Mouse (Mus musculus) hindbrain, embryonic 12.5 days (tissue): ENCODE data around the gene Proser2. TPM values are rescaled to one million over a fixed set of nuclear protein-coding genes. Genes with fewer than 3 reads are reported as not detected.

Source experiments
- ATAC-seq: fragments of 200-750 bp; cut with Nextera tagmentation; 2 replicates; pipeline ENCODE4 v1.8.0; 2017; ENCODE audit warnings: moderate TSS enrichment; ENCODE audit not compliant: low FRiP score
- H3K27ac ChIP-seq: fragments of 300-500 bp; sonication (generic); 2 replicates; pipeline ENCODE4 v1.5.1; 2016; ENCODE audit warnings: mild to moderate bottlenecking
- H3K27me3 ChIP-seq: fragments of 300-500 bp; sonication (generic); 2 replicates; pipeline ENCODE4 v1.6.1; 2016; ENCODE audit warnings: mild to moderate bottlenecking
- H3K36me3 ChIP-seq: fragments of 300-500 bp; sonication (generic); 2 replicates; pipeline ENCODE4 v1.6.1; 2016; ENCODE audit warnings: mild to moderate bottlenecking
- H3K4me1 ChIP-seq: fragments of 300-500 bp; sonication (generic); 2 replicates; pipeline ENCODE4 v1.6.1; 2016
- H3K4me2 ChIP-seq: fragments of 300-500 bp; sonication (generic); replicated peaks from 2 replicates; pipeline ENCODE4 v1.6.1; 2016; ENCODE audit warnings: mild to moderate bottlenecking
- H3K4me3 ChIP-seq: fragments of 300-500 bp; sonication (generic); 2 replicates; pipeline ENCODE4 v1.5.1; 2016; ENCODE audit warnings: mild to moderate bottlenecking
- H3K9ac ChIP-seq: fragments of 300-500 bp; sonication (generic); 2 replicates; pipeline ENCODE4 v1.6.1; 2016; ENCODE audit warnings: mild to moderate bottlenecking, moderate library complexity
- H3K9me3 ChIP-seq: fragments of 300-500 bp; sonication (generic); replicated peaks from 2 replicates; pipeline ENCODE4 v1.6.1; 2016; ENCODE audit warnings: mild to moderate bottlenecking
- WGBS: fragments of 180-500 bp; shearing (Covaris S2); methylation state at CpG from one replicate; pipeline ENCODE4 v1.1.7; 2016; 5-methylcytosine and 5-hydroxymethylcytosine counted together
- polyA plus RNA-seq: library from polyadenylated mRNA; unstranded; fragments of >200 nt; fragmentation: Nextera tagmentation; extraction: Ambion mirVana; gene quantifications from 2 replicates; pipeline ENCODE4 v1.2.1, GENCODE M21; 2016

Proser2 gene
- polyA plus RNA-seq, 1 experiment from 2014 or later: 6.6 TPM

DNA sequence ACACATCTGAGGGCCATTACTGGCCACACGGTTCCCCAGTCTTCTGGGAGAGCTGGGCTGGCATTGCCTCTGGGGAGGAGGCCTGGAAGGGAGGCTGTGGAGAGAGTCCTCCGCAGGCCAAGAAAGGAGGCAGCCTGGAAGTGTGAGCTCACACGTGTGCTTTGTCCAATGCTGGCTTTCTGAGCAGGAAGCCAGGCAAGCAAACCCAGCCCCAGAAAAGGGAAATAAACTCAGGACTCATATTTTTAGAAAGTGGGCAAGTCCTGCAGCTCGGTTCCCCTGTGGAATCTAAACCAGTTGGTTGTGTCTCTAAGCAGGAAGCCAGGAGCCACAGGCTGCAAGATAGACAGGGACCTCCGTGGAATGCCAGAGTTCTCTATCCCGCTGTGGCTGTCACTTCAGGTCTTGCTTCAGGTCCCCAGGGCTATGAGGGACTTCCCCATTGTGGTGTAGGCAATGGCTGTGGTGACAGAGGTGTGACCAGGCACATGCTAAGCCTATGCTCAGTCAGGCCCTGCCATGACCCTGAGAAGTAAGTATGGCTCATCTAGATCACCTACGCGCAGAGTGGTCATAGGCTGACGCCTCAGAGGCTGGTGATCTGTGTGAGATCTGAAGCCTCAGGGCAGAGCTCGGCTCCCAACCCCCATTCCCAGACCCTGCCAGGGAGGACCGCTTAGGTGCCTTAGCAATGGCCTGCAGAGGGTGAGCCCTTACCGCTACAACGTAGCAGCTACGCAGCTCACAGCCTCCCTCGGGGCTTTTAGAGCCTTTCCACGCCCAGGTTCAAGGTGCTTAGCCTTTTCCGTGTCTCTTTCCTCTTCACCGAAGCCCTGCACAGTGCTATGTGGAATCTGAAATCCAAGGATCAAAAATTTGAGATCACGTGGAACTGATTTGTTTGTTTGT, 44.1 kb downstream of the Proser2 start:
- H3K4me2 ChIP-seq: no peak overlapping the region
- H3K9me3 ChIP-seq: no peaks in the 10 kb centered on the region
- no peak overlapping the region for H3K27ac ChIP-seq
- no peaks in the 10 kb centered on the region for H3K36me3 ChIP-seq
- ATAC-seq: no peak
- H3K27me3 ChIP-seq: no peaks in the 10 kb centered on the region
- WGBS: 74% methylated on average over 19 of the region's 19 CpGs
- no peak overlapping the region for H3K9ac ChIP-seq
- no peaks in the 10 kb centered on the region for H3K4me1 ChIP-seq
- H3K4me3 ChIP-seq: no peak overlapping the region

DNA sequence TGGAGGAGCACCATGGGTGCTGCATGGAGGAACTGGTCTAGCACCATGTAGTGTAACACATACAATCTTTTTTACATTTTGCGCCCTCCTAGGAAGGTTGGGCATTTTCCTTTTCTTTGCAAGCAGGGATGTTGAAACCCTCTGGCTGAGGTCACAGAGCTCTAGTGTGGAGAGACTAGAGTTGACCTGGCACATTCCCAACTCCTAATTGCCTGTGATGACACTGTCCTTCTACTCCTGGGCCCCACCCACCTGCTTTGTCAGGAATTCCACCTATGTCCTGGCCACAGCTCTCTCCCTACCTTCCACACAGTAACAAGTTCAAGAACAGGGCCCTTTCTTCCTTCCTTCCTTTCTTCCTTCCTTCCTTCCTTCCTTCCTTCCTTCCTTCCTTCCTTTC, 46.3 kb downstream of the Proser2 start:
- H3K36me3 ChIP-seq: no peaks in the 10 kb centered on the region
- H3K4me3 ChIP-seq: no peak overlapping the region
- H3K27ac ChIP-seq: no peak overlapping the region
- no peak for ATAC-seq
- no peaks in the 10 kb centered on the region for H3K27me3 ChIP-seq
- WGBS: 91% methylated on average over 1 of the region's 1 CpGs
- no peak overlapping the region for H3K4me2 ChIP-seq
- no peaks in the 10 kb centered on the region for H3K9me3 ChIP-seq
- no peak overlapping the region for H3K9ac ChIP-seq
- H3K4me1 ChIP-seq: no peaks in the 10 kb centered on the region

DNA sequence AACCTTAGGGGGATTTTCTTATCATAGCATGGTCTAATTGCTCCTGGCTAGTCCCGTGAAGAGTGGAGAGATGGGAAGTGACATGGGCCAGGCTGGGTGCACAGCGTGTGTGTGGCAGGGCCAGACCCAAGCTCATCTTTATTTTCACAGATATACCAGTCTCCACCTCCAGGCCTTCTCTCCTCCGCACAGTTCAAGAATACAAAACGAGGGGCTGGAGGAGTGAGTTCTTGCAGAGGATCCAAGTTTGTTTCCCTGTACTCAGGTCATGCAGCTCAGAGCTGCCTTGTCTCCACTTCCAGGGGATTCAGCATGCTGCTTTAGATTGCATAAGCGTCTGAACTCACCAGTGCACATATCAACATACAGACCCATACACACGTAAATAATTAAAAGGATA, 47.4 kb downstream of the Proser2 start:
- 89% methylated on average over 6 of the region's 6 CpGs for WGBS
- no peak for ATAC-seq
- Histone ChIP-seq H3K36me3 (no peaks in the 10 kb centered on the region), H3K27me3 (no peaks in the 10 kb centered on the region), H3K27ac (no peak overlapping the region), H3K4me3 (no peak overlapping the region), H3K4me1 (no peaks in the 10 kb centered on the region), H3K4me2 (no peak overlapping the region), H3K9ac (no peak overlapping the region), H3K9me3 (no peaks in the 10 kb centered on the region)

DNA sequence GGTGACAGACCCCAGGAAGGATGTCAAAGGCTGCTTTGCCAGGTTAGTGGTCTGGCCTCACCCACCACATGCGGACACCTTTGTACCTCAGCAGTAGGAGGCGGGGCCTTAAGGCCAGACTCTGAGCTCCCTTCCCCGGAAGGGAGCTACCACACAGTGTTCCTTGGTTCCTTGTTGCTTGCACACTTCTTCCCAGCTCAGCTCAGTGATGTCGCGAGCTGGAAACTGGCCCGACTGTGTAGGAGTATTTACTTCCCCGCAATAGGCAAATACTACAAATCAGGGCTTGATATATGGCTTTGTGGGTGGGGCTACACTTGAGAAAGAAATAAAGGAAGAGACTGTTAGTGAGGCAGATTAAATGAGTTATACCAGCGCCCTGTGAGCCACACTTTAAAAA, 48.9 kb downstream of the Proser2 start:
- no peak overlapping the region for H3K27ac ChIP-seq
- no peak overlapping the region for H3K4me2 ChIP-seq
- no peaks in the 10 kb centered on the region for H3K4me1 ChIP-seq
- H3K9me3 ChIP-seq: no peaks in the 10 kb centered on the region
- WGBS: 68% methylated on average over 8 of the region's 8 CpGs
- H3K27me3 ChIP-seq: no peaks in the 10 kb centered on the region
- no peaks in the 10 kb centered on the region for H3K36me3 ChIP-seq
- H3K9ac ChIP-seq: no peak overlapping the region
- H3K4me3 ChIP-seq: no peak overlapping the region
- no peak for ATAC-seq

DNA sequence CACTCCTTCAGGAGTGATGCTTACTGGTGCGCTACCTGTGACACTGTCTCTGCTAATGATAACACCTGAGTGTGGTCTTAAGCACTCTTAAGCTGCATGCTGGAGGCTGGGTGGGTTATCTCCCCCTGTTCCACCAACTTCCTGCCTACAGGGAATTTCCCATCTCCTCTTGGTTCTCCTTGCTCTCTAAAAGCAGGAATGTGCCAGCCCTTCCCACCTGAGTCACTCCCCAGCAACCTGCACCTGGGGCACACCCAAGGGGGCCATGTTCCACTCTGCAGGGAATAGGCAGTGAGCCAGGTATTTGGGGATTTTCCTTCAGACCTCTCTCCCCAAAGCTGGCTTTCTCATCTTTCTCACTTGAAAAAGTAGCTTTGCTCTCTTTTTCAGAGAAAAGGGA, 50.0 kb downstream of the Proser2 start:
- no peak overlapping the region for H3K9ac ChIP-seq
- 100% methylated on average over 1 of the region's 1 CpGs for WGBS
- no peaks in the 10 kb centered on the region for H3K27me3 ChIP-seq
- H3K4me3 ChIP-seq: no peak overlapping the region
- peaks cover 4% of the 10 kb centered on the region; the same call in 1 of the 2 replicates for H3K4me1 ChIP-seq
- ATAC-seq: no peak
- H3K9me3 ChIP-seq: no peaks in the 10 kb centered on the region
- no peaks in the 10 kb centered on the region for H3K36me3 ChIP-seq
- no peak overlapping the region for H3K4me2 ChIP-seq
- H3K27ac ChIP-seq: no peak overlapping the region

DNA sequence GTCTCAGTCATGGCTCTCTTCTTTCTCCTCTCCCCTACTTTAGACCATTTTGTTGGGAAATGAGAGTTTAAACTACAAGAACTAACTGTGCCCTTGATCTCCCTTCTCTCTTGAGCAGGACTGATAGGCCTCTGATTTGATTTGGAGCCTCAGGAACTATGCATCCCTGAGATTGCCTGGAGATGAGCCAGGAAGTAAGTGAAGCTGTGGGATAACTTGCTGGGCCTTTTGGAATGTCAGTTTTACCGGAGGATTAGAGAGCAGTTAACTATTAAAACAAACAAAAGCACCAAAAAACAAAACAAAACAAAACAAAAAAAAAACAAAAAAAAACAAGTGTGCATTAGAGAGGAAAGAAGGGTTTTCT, 54.5 kb downstream of the Proser2 start:
- Histone ChIP-seq H3K27me3 (no peaks in the 10 kb centered on the region), H3K4me2 (no peak overlapping the region), H3K4me3 (no peak overlapping the region), H3K36me3 (no peaks in the 10 kb centered on the region), H3K9me3 (no peaks in the 10 kb centered on the region), H3K4me1 (peaks cover 5% of the 10 kb centered on the region; the same call in 1 of the 2 replicates), H3K9ac (no peak overlapping the region), H3K27ac (no peak overlapping the region)
- 62% methylated on average over 1 of the region's 1 CpGs for WGBS
- ATAC-seq: no peak

DNA sequence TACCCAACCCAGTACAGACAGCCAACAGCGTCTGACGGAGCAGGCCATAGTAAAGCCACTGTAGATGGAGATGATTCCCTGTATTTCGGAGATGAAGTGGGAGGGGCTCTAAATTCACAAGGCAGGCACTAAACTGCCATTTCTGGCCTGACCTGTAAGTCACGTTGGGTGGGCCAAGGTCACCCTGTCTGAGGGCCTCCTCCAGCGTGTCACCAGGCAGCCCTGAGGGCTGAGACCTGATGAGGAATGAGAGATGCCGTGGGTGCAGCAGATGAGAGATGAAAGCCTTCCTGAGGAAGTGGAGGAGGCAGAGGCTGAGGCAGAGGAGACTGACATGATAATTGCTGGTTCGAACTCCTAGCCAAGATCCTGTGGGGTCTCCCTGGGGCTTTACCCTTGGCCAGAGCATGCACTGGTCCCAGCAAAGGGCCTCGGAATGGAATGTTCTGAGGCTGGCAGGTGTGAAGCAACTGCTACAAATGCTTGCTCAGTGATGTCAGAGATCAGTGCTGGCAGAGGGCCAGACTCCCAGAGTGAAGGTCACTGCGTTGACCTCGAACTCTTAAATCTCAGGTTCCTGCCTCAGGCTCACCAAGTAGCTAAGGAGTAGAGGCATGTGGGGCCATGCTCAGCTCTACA, 55.0 kb downstream of the Proser2 start:
- no peak overlapping the region for H3K4me2 ChIP-seq
- WGBS: 77% methylated on average over 10 of the region's 10 CpGs
- H3K27me3 ChIP-seq: no peaks in the 10 kb centered on the region
- H3K9ac ChIP-seq: no peak overlapping the region
- H3K36me3 ChIP-seq: no peaks in the 10 kb centered on the region
- no peak overlapping the region for H3K27ac ChIP-seq
- peaks cover 5% of the 10 kb centered on the region; the same call in 1 of the 2 replicates for H3K4me1 ChIP-seq
- no peak overlapping the region for H3K4me3 ChIP-seq
- H3K9me3 ChIP-seq: no peaks in the 10 kb centered on the region
- no peak for ATAC-seq

DNA sequence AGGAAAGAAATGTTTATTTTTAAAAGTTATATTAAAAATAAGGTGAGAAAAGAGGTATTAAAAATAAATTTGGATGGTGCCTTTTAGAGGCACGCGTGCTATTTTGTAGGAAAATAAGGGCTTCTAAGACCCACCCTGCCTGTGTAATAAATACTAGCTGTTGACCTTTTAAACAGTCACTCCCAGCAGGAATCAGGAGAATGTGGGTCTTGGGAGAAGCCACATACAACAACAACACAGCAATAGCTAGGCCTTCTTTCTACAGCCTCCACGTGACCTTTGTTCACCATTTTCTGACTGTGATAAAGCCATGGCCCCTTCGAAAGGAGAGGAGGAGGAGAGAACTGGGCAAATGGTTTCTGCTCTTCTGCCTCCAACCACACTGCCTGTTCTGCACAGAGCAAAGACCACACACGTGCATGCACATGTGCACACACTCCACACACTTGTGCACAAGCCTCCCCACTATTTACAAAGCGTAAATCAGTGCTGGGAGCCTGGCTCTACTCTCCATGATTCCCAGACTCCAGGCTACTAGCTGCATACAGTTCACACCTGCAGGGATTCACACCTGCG, 57.2 kb downstream of the Proser2 start:
- WGBS: 78% methylated on average over 7 of the region's 7 CpGs
- no peak overlapping the region for H3K4me3 ChIP-seq

DNA sequence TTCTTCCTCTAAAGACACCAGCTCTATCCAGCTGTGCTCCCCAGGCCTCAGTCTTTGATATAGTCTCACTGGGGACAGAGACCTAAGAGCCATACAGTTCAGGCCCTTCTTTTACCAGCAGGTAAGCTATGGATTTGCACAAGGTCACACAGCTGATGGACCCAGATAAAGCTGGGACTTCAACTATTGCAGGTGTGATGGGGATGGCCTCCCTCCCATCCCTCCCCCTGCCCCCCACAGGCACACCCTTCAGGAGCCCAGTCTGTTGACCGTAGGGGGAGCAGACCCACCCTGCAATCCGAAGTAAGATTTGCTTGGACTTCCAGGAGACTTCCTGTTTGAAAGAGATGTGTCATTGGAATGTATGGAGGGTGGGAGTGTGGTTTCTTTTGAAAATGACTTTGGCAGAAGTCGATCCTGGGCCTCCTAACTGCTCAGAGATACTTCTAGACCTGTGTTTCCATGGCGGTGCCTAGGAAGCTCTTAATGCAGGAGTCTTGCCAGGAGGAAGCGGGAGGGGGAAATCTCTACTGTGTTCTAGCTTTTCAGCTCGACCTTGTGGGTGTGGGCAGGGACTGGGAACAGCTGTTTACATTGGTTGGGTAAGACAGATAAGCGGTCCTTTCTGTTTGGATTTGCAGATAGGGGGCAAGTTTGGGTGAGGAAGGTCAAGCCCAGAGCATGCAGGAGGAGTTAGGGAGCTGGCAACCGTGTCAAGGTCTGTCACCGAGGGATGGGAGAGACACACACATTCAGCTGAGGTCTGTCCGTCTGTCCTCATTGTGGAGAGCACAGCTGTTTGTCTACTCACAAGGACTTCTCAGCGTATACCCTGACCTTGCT, 58.2 kb downstream of the Proser2 start:
- Histone ChIP-seq H3K36me3 (no peaks in the 10 kb centered on the region), H3K9me3 (no peaks in the 10 kb centered on the region)

More for the DNA sequence above, 57.2 kb downstream of the Proser2 start:
- Histone ChIP-seq H3K4me2 (no peak overlapping the region), H3K27me3 (no peaks in the 10 kb centered on the region), H3K27ac (no peak overlapping the region), H3K4me1 (peaks cover 5% of the 10 kb centered on the region; the same call in 1 of the 2 replicates), H3K9ac (no peak overlapping the region), H3K9me3 (no peaks in the 10 kb centered on the region), H3K36me3 (no peaks in the 10 kb centered on the region)
- no peak for ATAC-seq

DNA sequence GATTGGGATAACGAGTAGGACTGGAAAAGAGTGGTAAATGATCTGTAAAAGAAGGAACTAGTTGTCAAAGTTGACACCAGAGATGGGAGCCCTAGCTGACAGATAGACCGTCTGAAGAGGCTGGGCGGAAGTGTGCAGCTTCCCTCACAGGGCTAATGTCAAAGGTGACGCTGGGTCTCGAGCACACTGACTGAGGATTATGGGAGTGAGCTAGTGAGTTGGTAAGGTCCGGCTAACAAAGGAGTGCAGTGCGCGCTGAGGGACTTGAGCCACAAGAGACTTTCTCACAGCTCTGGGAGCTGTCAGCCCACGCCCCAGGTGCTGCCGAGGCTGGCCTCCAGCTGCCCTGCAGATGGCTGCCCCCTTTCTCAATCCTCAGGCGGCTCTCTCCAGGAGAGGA, 59.1 kb downstream of the Proser2 start:
- WGBS: 45% methylated on average over 11 of the region's 11 CpGs
- Histone ChIP-seq H3K27me3 (no peaks in the 10 kb centered on the region), H3K4me2 (no peak overlapping the region), H3K4me3 (no peak overlapping the region), H3K9me3 (no peaks in the 10 kb centered on the region), H3K4me1 (peaks cover 5% of the 10 kb centered on the region; the same call in 1 of the 2 replicates), H3K27ac (no peak overlapping the region), H3K36me3 (no peaks in the 10 kb centered on the region), H3K9ac (no peak overlapping the region)
- no peak for ATAC-seq

More for the DNA sequence above, 58.2 kb downstream of the Proser2 start:
- Histone ChIP-seq H3K9ac (no peak overlapping the region), H3K27ac (no peak overlapping the region), H3K4me1 (peaks cover 5% of the 10 kb centered on the region; the same call in 1 of the 2 replicates), H3K4me2 (no peak overlapping the region), H3K27me3 (no peaks in the 10 kb centered on the region), H3K4me3 (no peak overlapping the region)
- 59% methylated on average over 11 of the region's 11 CpGs for WGBS
- ATAC-seq: no peak

DNA sequence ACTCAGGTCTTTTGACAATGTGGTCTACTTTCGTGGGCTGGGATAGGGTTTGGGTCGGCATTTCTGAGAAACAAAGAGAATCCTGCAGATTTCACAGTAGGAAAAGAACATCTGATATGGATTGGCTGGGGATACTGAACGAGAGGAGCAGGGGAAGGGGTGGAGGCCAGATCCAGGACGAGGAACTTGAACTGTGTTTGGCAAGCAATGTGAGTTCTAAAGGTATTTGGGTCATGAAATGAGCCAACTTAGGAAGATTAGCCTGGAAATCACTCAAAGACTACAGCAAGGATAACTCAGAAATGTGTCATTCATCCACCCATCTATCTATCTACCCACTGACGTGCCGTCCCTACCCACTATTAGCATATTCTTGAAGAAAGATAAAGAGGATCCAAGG, 62.7 kb downstream of the Proser2 start:
- Histone ChIP-seq H3K9me3 (no peaks in the 10 kb centered on the region), H3K9ac (no peak overlapping the region), H3K4me2 (no peak overlapping the region), H3K4me3 (no peak overlapping the region), H3K4me1 (no peaks in the 10 kb centered on the region), H3K36me3 (no peaks in the 10 kb centered on the region), H3K27ac (no peak overlapping the region), H3K27me3 (no peaks in the 10 kb centered on the region)
- 86% methylated on average over 6 of the region's 6 CpGs for WGBS
- ATAC-seq: no peak
